Mouse (Mus musculus): ENCODE data around the gene Irgq.

- TF ChIP-seq POLR2A (IDR thresholded peaks at IDR 0.05; ENCODE audit: insufficient read depth, low read depth, low read length) (no peak), CTCF (IDR thresholded peaks at IDR 0.05) (no peak), EP300 (IDR thresholded peaks at IDR 0.05; ENCODE audit: insufficient read depth, low read depth, low read length) (no peak)
Observed at GRCm38 (mm10) chr7:24517077-24517476, 13.4 kb upstream of the Irgq start.

All from heart, adult 2 months (tissue).